Mouse (Mus musculus) heart, adult 9 months (tissue): ENCODE measurements around the gene Pou2f1.

Experiments used
- DNase-seq, 2 experiments: peaks; one replicate each; pipeline ENCODE4 v3.0.0; 2022; ENCODE audit warnings: low spot score in 2 of 2

Pou2f1 gene

DNA sequence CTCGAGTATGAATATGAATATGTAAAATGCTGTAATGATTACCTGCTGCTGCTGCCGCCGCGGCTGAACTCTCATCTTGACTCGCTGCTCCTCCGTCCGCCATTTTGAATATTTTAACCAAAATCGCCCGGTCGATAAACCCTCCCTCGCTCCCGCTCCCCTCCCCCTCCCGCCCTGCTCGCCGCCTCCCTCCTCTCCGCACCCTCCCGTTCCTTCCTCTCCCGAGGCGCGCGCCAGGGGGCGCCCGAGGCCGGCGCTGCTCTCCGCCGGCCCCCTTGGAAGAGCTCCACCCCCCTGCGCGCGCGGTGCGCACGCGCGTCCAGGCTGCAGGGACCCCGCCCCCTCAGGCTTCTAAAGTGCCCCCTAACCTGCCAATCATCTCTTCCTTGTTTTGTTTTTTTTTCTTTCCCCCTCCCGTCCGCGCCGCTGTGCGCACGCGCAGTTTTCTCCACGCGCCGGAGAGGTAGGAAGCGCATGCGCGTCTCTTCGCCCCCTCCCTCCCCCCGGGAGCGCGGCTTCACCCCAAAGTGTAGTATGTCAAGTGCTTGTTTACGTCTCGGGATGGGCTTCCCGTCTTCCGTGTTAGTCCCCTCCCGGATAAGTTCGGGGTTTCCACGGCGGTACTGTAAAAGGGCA lies at the start of gene Pou2f1:
Gene Pou2f1, minus strand, starts transcription at position 159 of the 636 bp plus-strand sequence.
- DNase-seq, result peak; percentile 96 to 97

- no peak for DNase-seq
Measured at GRCm38 (mm10) chr1:166049046-166049827, 46.8 kb upstream of the Pou2f1 start.

DNA sequence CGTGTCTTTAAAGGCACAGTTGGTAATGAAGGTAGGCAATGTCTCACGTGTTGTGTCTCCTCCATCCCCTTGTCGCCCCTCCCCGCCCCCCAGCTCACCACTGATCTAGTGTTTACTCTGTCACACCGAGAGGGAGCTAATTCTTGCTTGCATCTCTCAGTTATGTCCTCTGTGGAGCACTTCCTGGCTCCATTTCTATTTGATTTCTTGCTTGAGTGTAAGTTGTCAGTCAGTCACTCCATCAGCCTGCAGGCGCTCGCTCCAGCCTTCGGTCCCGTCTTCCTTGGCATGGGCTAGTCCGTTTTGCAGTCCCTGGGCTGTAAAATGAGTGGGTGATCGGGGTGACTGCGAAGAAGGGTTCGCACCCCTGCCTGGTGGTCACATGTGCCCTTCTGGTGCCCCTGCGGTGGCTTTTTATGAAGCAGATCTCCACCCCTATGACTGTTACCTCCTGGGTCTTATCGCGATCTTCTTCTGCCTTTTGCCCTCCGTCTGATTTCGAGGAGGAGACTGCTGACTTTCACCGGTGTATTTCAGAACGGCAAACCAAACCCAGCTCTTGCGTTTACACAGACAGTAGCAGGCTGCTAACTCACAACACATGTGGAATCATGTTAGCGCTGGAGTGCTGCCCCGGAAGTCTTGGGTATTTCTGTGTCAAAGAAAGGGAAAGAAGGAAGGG lies 45.9 kb upstream of the Pou2f1 start:
- DNase-seq, result no peak

DNA sequence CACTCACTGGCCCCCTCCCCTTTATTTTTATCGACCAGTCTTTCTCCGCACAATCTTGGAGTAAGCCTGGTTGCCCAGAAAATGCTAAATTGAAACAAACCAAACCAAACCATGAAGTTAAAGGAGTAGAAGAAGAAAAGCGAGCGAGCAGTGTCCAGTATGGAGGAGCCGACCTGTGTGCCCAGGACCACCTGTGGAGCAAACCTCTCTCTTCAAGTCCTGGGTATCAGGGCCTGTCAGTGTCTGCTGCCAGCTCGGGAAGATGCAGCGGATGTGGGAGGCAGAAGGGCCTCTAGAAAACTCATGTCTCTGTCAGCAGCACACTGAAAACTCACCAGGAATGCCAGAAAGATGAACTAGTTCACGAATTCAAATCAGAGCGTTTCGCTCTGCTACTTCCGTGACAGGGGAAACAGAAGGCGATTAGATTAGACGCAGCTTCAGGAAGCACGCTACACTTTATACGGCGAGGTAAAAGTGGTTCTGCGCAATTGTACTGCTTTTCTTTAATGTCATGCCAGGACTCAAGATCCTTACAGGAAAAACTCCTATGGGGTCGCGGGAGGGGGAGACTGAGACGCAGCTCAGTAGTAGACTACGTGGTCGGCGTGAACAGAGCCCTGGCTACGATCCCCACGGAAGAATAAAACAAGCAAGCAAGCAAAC lies 45.2 kb upstream of the Pou2f1 start:
- DNase-seq, result no peak

DNA sequence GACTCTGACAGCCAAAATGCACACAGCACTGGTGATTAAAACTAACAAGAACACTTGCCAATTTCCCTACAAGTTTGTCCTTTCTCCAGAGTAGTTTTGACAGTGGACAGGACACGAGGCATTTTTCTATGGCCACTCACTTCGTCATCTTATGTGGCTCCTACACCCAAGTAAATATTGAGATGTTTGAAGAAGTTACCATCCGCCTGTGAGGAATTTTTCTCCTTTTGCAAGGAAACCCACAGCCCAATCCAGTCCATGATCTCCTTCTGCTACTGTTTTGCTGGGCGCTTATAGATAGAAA lies 43.4 kb upstream of the Pou2f1 start:
- no peak for DNase-seq

DNA sequence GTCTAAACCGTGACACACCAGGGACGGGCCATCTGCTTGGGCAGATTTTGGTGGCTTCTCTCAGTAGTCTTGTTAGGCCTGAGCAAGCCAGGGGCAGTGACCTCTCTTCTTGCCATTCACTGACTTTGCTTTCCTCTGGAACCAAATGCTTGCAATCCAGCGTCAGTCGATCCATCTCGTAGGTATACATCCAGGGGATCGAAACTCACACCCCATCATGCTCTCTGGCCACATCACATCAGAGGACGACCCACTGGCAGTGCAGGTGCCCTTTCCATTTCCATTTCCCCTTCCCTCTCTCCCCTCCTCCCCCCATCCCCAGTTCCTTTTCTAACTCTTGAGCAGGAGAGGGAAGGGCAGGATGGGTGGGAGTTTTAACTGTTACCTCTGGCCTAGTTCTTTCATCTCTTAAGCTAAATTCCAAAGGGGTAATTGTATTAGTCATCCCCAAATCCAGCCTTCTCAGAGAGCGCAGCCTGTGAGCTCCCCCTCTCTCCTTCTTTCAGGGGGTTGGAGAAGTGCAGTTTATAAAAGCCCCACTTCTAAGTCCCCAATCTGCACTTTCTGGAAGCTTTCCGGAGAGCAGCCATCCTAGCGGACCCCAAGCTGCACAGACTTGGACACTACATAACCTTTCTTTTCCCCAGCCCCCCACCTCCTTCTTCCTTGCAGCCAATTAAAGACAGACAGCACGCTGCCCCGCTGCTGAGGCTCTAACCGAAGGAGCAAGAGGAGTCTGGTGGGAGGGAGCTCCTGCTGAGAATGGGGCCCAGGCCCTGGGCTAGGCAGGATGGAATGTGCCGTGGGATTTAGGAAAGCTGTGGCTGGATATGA lies 42.8 kb upstream of the Pou2f1 start:
- DNase-seq, result no peak

GRCm38 (mm10) chr1:166043451-166044149 lies 41.1 kb upstream of the Pou2f1 start:
- DNase-seq, result no peak

- no peak for DNase-seq
Measured at GRCm38 (mm10) chr1:166041501-166041900, 39.0 kb upstream of the Pou2f1 start.

DNA sequence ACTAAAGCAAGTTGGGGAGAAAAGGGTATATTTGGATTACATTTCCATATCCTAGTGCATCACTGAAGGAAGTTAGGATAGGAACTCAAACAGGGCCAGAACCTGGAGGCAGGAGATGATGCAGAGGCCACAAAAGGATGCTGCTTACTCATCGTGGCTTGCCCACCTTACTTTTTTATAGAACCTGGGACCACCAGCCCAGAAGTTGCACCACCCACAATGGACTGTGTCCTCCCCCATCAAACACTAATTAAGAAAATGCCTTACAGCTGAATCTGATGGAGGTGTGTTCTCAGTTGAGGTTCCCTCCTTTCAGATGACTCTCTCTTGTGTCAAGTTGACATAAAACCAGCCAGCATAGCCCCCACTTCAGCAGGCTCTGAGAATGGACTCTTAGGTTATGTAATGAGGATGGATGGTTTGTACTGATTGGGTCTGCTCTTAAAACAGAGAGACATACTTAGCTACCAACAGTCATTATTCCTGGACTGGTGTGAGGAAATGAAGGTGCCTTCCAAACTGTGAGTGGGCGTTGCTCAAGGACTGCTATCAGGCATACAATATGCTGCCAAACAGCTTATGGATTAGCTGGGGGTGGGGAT lies 36.4 kb upstream of the Pou2f1 start:
- no peak for DNase-seq

GRCm38 (mm10) chr1:166035045-166035444 lies 32.6 kb upstream of the Pou2f1 start:
- DNase-seq, result no peak

DNA sequence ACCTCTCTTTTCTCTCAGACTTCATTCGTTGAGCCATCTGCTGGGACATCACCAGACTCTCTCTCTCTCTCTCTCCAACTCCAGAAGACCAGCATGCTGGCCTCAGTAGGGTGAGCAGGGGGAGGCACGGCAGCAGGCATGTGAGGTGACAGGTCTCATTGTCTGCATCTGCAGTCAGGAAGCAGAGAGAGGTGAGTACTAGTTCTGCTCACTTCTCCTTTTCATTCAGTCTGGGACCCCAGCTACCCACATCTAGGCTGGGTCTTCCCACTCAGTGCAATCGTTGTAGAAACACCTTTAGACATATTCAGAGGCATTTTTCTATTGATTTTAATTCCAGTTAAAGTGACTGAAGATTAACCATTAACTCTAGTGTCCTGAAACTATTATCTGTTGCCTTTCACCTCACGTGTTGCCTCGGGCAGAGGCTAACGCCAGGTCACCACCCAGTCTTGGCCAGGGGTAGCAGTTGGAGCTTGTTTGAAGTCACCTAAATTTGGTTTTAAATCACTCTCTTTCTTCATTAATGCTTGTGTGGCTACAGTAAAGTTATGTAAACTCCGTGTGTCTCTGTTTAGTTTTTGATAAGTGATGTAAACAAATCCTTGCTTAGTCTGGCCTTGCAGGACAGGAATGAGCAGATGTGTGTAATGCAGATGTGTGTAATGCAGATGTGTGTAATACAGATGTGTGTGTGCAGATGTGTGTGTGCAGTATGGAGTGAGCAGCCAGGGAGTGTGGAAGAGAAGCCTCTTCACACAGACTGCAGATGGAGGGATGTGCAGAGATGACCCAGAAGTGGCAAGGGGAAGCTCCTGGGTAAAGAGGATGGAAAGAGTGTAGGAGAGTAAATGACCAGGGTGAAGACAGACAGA lies 29.4 kb upstream of the Pou2f1 start:
- DNase-seq, result no peak

DNA sequence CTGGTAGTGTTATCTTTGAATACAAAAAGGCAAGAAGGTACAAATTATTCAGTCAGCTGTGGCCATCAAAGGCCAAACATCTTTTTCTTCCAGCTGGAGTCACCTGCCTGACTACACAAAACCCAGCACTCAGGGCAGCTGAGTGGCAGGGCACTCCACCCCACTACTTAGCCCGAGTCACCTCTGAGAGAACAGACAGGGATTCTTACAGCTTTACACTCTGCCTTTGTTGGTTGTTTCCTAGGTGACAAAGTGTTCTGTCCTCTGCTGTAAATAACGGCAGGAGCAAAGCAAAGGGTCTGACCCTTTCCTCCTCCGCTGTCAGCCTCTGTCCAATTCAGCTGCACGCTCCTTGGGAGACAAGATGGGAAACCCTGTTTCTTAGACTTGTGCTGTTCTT lies 21.5 kb upstream of the Pou2f1 start:
- DNase-seq, result no peak

DNA sequence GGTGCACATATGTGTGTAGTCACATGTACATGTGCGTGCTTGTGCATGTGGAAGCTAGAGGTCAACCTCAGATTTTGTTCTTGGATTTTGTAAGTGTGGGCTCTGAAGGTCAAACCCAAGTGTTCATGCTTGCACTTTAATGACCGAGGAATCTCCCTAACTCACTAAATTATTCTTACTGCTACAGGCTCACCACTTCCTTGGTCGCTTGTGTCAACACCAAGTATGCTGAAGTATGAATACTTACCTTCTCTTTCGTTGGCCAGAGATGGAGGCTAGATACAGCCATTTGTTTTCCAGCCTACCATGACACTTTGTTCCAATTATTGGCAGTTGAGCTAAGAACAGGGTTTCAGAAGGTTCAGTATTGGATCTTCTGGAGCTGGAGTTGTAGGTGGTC lies 14.7 kb upstream of the Pou2f1 start:
- no peak for DNase-seq

- no peak for DNase-seq
Measured at GRCm38 (mm10) chr1:166016306-166016705, 13.8 kb upstream of the Pou2f1 start.

GRCm38 (mm10) chr1:166014530-166014929 lies 12.1 kb upstream of the Pou2f1 start:
- no peak for DNase-seq

DNA sequence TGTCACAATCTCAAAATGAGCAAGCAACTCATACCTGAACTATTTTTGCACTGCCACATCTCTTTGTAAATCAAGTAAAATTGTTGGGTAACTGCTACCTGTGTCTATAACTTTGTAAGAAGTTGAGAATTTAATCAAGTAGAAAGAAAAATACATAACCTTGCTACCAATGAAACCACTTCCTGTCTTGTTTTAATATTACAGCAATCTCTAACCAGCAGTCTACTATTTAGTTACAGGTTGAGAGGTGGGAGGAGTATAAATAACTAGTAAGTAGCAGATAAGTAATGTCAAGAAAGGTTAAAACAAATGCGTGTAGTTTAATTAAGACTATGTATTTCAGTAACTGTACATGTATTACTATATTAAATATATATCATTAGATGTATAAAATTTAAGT lies 7.6 kb upstream of the Pou2f1 start:
- no peak for DNase-seq

- no peak for DNase-seq
Measured at GRCm38 (mm10) chr1:166008634-166009350, 6.3 kb upstream of the Pou2f1 start.

GRCm38 (mm10) chr1:166007026-166007425 lies 4.5 kb upstream of the Pou2f1 start:
- DNase-seq, result no peak
